Mouse (Mus musculus) forebrain, embryonic 11.5 days (tissue): ENCODE data around the gene Gimd1. TPM values are rescaled to one million over a fixed set of nuclear protein-coding genes. Genes with fewer than 3 reads are reported as not detected.
A peak's percentile ranks its signal among the peaks of the same experiment; 100 is the strongest.

Experiments
- ATAC-seq: fragments of 200-750 bp; cut with Nextera tagmentation; replicated peaks from 2 replicates; pipeline ENCODE4 v1.8.0; 2017; ENCODE audit warnings: moderate TSS enrichment; ENCODE audit not compliant: low FRiP score
- DNase-seq: peaks from one replicate; pipeline ENCODE4 v3.0.0-alpha.2; 2017; ENCODE audit warnings: low spot score
- H3K27ac ChIP-seq: fragments of 300-500 bp; sonication (generic); 2 replicates; pipeline ENCODE4 v1.5.1; 2014; ENCODE audit warnings: low read depth, low read length
- H3K27me3 ChIP-seq: fragments of 300-500 bp; sonication (generic); 2 replicates; pipeline ENCODE4 v1.6.1; 2014; ENCODE audit warnings: mild to moderate bottlenecking, low read length, mixed read lengths; ENCODE audit not compliant: control insufficient read depth, insufficient read depth
- H3K36me3 ChIP-seq: fragments of 300-500 bp; sonication (generic); 2 replicates; pipeline ENCODE4 v1.6.1; 2014; ENCODE audit warnings: mild to moderate bottlenecking, low read length, moderate library complexity, mixed read lengths; ENCODE audit not compliant: control insufficient read depth, insufficient read depth
- H3K4me1 ChIP-seq: fragments of 300-500 bp; sonication (generic); replicated peaks from 2 replicates; pipeline ENCODE4 v1.6.1; 2014; ENCODE audit warnings: low read length, mixed read lengths; ENCODE audit not compliant: control insufficient read depth, insufficient read depth
- H3K4me2 ChIP-seq: fragments of 300-500 bp; sonication (generic); 2 replicates; pipeline ENCODE4 v1.6.1; 2014; ENCODE audit warnings: low read depth, mild to moderate bottlenecking, low read length, moderate library complexity, mixed read lengths; ENCODE audit not compliant: severe bottlenecking
- H3K4me3 ChIP-seq: fragments of 300-500 bp; sonication (generic); 2 replicates; pipeline ENCODE4 v1.5.1; 2014; ENCODE audit warnings: low read depth, low read length
- H3K9ac ChIP-seq: fragments of 300-500 bp; sonication (generic); 2 replicates; pipeline ENCODE4 v1.6.1; 2014; ENCODE audit warnings: low read length
- H3K9me3 ChIP-seq: fragments of 300-500 bp; sonication (generic); 2 replicates; pipeline ENCODE4 v1.6.1; 2016; ENCODE audit warnings: low read length, mixed read lengths; ENCODE audit not compliant: control insufficient read depth
- WGBS: fragments of 180-500 bp; shearing (Covaris S2); extraction: QIAGEN DNeasy Blood & Tissue Kit; methylation state at CpG from one replicate; pipeline ENCODE4 v1.1.7; 2014; 5-methylcytosine and 5-hydroxymethylcytosine counted together
- polyA plus RNA-seq: library from polyadenylated mRNA; unstranded; fragments of >200 nt; fragmentation: Nextera tagmentation; extraction: Ambion mirVana; gene quantifications from 2 replicates; pipeline ENCODE4 v1.2.1, GENCODE M21; 2014

Gene Gimd1
- polyA plus RNA-seq, 1 experiment from 2014 or later: not detected

- H3K9ac ChIP-seq: no peak overlapping the region
- H3K4me3 ChIP-seq: no peak overlapping the region
- H3K36me3 ChIP-seq: peaks cover 2% of the 10 kb centered on the region; the same call in 1 of the 2 replicates
- DNase-seq (no peak), ATAC-seq (no peak)
- H3K4me1 ChIP-seq: no peaks in the 10 kb centered on the region
- no peak overlapping the region for H3K27ac ChIP-seq
- no peaks in the 10 kb centered on the region for H3K27me3 ChIP-seq
- H3K4me2 ChIP-seq: no peak overlapping the region
- no peaks in the 10 kb centered on the region for H3K9me3 ChIP-seq
- WGBS: 83% methylated on average over 2 of the region's 2 CpGs
These were observed 47.9 kb downstream of the Gimd1 start for GRCm38 (mm10) chr3:132677494-132677893.

- 0 out of 2 replicates have a peak, but pooled peaks cover 2% of the 10 kb centered on the region for H3K4me1 ChIP-seq
- DNase-seq (peak; percentile 96), ATAC-seq (peak; percentile 98)
- peak within 1 kb of the TSS; percentile 90 for H3K9ac ChIP-seq
- H3K36me3 ChIP-seq: no peaks in the 10 kb centered on the region
- no peaks in the 10 kb centered on the region for H3K27me3 ChIP-seq
- H3K4me3 ChIP-seq: peak within 1 kb of the TSS; percentile 79
- H3K27ac ChIP-seq: peak within 1 kb of the TSS; percentile 85
- H3K9me3 ChIP-seq: no peaks in the 10 kb centered on the region
- H3K4me2 ChIP-seq: peak within 1 kb of the TSS; percentile 64
- 1% methylated on average over 42 of the region's 42 CpGs for WGBS
These were observed 54.0 kb downstream of the Gimd1 start, which contains the start of gene Tbck for GRCm38 (mm10) chr3:132683447-132684230. Gene Tbck (plus strand): TSS chr3:132684144.

DNA sequence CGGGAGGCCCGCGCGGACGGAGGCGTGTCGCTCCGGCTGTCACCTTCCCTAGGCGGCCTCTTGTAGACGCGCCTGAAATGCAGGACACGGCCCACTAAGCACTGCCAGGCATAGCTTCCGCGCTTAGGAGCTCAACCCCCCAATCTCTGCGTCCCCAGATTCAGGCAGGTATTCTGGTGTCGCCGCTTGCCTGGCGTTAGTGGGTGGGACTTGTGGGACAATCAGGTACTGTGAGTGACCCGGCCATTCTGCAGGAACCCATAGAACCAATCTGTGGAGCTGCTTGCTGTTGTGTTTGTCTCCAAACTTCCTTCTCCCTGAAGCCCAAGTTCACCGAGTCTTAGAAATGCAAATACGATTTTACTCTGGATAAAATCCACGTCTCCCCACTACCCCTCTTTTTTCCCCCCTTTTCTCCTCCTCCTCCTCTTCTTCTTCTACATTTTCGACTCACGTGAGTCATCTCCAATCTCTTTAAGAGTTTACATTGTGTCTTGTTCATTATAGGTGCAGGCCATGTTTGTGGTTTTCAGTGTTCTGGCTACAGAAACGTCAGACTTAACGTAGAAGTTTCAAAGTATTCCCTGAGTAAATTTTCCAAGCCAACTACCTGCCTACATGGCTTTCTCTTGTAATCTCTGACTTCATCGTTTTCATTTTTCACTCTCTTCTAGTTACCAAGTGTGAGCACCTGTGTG is 54.8 kb downstream of the Gimd1 start, which contains the start of gene Aimp1:
TSS of gene Aimp1 (minus strand) at position 140 of the 698 bp plus-strand sequence.
- no peak for DNase-seq
- H3K9me3 ChIP-seq: no peaks in the 10 kb centered on the region
- H3K9ac ChIP-seq: peak within 1 kb of the TSS; percentile 90
- WGBS: 3% methylated on average over 27 of the region's 27 CpGs
- no peaks in the 10 kb centered on the region for H3K27me3 ChIP-seq
- peak within 1 kb of the TSS; percentile 64 for H3K4me2 ChIP-seq
- H3K36me3 ChIP-seq: no peaks in the 10 kb centered on the region
- ATAC-seq: no peak
- H3K4me3 ChIP-seq: peak within 1 kb of the TSS; percentile 79
- 0 out of 2 replicates have a peak, but pooled peaks cover 2% of the 10 kb centered on the region for H3K4me1 ChIP-seq
- peak within 1 kb of the TSS; percentile 85 for H3K27ac ChIP-seq

Other genes starting within 250 kb of the Gimd1 start
- 22.7 and 25.5 TPM in 2 replicates for gene Tbck, start 54.3 kb downstream of the Gimd1 start, polyA plus RNA-seq
- 75.2 and 87.1 TPM in 2 replicates for gene Aimp1, start 54.5 kb downstream of the Gimd1 start, polyA plus RNA-seq